Mouse (Mus musculus): ENCODE results near the gene Rpl18. TPM values are rescaled to one million over a fixed set of nuclear protein-coding genes. Genes with fewer than 3 reads are reported as not detected.
A peak's percentile ranks its signal among the peaks of the same experiment; 100 is the strongest.

Gene Rpl18
- polyA plus RNA-seq, 1 experiment from 2014 or later: 1,157 TPM

GRCm38 (mm10) chr7:45721642-45722347 lies 6.5 kb downstream of the Rpl18 start:
- H3K27ac ChIP-seq (ENCODE audit: low read length): peak overlapping the region; percentile 42
- peak overlapping the region; percentile 42 for H3K4me3 ChIP-seq (ENCODE audit: low read length)
- no peaks in the 10 kb centered on the region for H3K27me3 ChIP-seq (replicated peaks; ENCODE audit: control insufficient read depth, insufficient read depth, low read length)
- WGBS: 71% methylated on average over 13 of the region's 13 CpGs
- H3K4me2 ChIP-seq (ENCODE audit: low read depth, low read length): peak overlapping the region; percentile 55
- peaks cover 27% of the 10 kb centered on the region for H3K36me3 ChIP-seq (ENCODE audit: control insufficient read depth, insufficient read depth, low read length)
- H3K9me3 ChIP-seq (ENCODE audit: control insufficient read depth, low read length): no peaks in the 10 kb centered on the region
- peaks cover 29% of the 10 kb centered on the region for H3K4me1 ChIP-seq (ENCODE audit: control insufficient read depth, insufficient read depth, low read length)
- peak overlapping the region; percentile 49 for H3K9ac ChIP-seq (ENCODE audit: low read depth, low read length)
- ATAC-seq: no peak

DNA sequence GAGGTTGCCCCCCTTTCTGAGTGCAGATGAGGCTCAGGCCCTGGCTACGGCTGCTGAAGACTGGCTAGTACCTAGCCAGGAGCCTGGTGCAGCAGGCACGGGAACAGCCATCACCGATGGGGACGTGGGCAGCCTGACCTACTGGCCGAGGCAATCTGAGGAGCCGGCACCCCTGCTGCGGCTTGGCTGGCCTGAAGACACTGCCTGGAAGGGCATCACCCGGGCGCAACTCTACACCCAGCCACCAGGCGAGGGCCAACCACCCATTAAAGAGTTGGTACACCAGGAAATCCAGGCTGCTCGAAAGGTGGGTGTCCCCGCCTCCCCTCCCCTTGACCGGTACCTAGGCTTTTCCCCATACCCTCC lies 7.1 kb downstream of the Rpl18 start:
- Histone ChIP-seq H3K36me3 (ENCODE audit: control insufficient read depth, insufficient read depth, low read length) (peaks cover 27% of the 10 kb centered on the region), H3K9me3 (ENCODE audit: control insufficient read depth, low read length) (no peaks in the 10 kb centered on the region), H3K4me2 (ENCODE audit: low read depth, low read length) (peak overlapping the region; percentile 55), H3K9ac (ENCODE audit: low read depth, low read length) (peak overlapping the region; percentile 49), H3K27me3 (replicated peaks; ENCODE audit: control insufficient read depth, insufficient read depth, low read length) (no peaks in the 10 kb centered on the region), H3K4me3 (ENCODE audit: low read length) (peak overlapping the region; percentile 42), H3K27ac (ENCODE audit: low read length) (peak overlapping the region; percentile 42; the same call in 1 of the 2 replicates), H3K4me1 (ENCODE audit: control insufficient read depth, insufficient read depth, low read length) (peaks cover 28% of the 10 kb centered on the region)
- WGBS: 75% methylated on average over 13 of the region's 13 CpGs
- no peak for ATAC-seq

GRCm38 (mm10) chr7:45723301-45723700 lies 8.0 kb downstream of the Rpl18 start:
- Histone ChIP-seq H3K4me2 (ENCODE audit: low read depth, low read length) (no peak overlapping the region), H3K9ac (ENCODE audit: low read depth, low read length) (no peak overlapping the region), H3K4me1 (ENCODE audit: control insufficient read depth, insufficient read depth, low read length) (peaks cover 34% of the 10 kb centered on the region), H3K27ac (ENCODE audit: low read length) (no peak overlapping the region), H3K36me3 (ENCODE audit: control insufficient read depth, insufficient read depth, low read length) (peaks cover 27% of the 10 kb centered on the region), H3K4me3 (ENCODE audit: low read length) (no peak overlapping the region), H3K27me3 (replicated peaks; ENCODE audit: control insufficient read depth, insufficient read depth, low read length) (no peaks in the 10 kb centered on the region), H3K9me3 (ENCODE audit: control insufficient read depth, low read length) (no peaks in the 10 kb centered on the region)
- ATAC-seq: no peak
- WGBS: 73% methylated on average over 4 of the region's 4 CpGs

GRCm38 (mm10) chr7:45723781-45724180 lies 8.5 kb downstream of the Rpl18 start:
- no peak for ATAC-seq
- Histone ChIP-seq H3K9me3 (ENCODE audit: control insufficient read depth, low read length) (no peaks in the 10 kb centered on the region), H3K36me3 (ENCODE audit: control insufficient read depth, insufficient read depth, low read length) (peaks cover 27% of the 10 kb centered on the region), H3K9ac (ENCODE audit: low read depth, low read length) (no peak overlapping the region), H3K27ac (ENCODE audit: low read length) (no peak overlapping the region), H3K4me3 (ENCODE audit: low read length) (no peak overlapping the region), H3K27me3 (replicated peaks; ENCODE audit: control insufficient read depth, insufficient read depth, low read length) (no peaks in the 10 kb centered on the region), H3K4me1 (ENCODE audit: control insufficient read depth, insufficient read depth, low read length) (peaks cover 35% of the 10 kb centered on the region), H3K4me2 (ENCODE audit: low read depth, low read length) (no peak overlapping the region)
- 93% methylated on average over 14 of the region's 14 CpGs for WGBS

DNA sequence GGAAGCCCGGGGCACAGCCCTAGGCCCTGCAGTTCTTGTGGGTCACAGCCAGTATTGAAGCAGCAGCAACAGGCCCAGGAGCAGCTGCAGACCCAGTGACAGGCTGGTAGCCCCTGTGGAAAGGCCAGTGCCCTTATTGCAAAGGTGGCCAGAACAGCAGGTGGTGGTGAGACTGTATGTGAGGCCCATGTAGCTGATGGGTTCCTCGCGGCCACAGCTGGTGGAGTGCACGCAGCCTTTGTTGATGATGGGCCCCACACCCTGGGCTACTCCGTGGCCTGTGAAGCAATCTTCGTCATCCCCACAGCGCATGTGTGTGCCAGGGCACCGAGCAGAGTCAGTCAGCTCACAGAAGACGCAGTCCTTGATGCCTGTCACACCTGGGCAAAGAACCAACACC lies 9.9 kb downstream of the Rpl18 start:
- no peak for ATAC-seq
- Histone ChIP-seq H3K27me3 (replicated peaks; ENCODE audit: control insufficient read depth, insufficient read depth, low read length) (no peaks in the 10 kb centered on the region), H3K4me2 (ENCODE audit: low read depth, low read length) (no peak overlapping the region), H3K4me1 (ENCODE audit: control insufficient read depth, insufficient read depth, low read length) (peaks cover 30% of the 10 kb centered on the region), H3K9ac (ENCODE audit: low read depth, low read length) (0 out of 2 replicates have a peak overlapping the region, but pooled peaks have one; percentile 18), H3K9me3 (ENCODE audit: control insufficient read depth, low read length) (no peaks in the 10 kb centered on the region), H3K36me3 (ENCODE audit: control insufficient read depth, insufficient read depth, low read length) (peaks cover 20% of the 10 kb centered on the region), H3K4me3 (ENCODE audit: low read length) (no peak overlapping the region), H3K27ac (ENCODE audit: low read length) (no peak overlapping the region)
- 87% methylated on average over 9 of the region's 9 CpGs for WGBS

GRCm38 (mm10) chr7:45725713-45726112 lies 10.5 kb downstream of the Rpl18 start, which contains the start of gene Spaca4:
Gene Spaca4 (minus strand): TSS chr7:45725813.
- no peaks in the 10 kb centered on the region for H3K27me3 ChIP-seq (replicated peaks; ENCODE audit: control insufficient read depth, insufficient read depth, low read length)
- no peak for ATAC-seq
- no peaks in the 10 kb centered on the region for H3K9me3 ChIP-seq (ENCODE audit: control insufficient read depth, low read length)
- H3K4me1 ChIP-seq (ENCODE audit: control insufficient read depth, insufficient read depth, low read length): peaks cover 35% of the 10 kb centered on the region
- no peak within 1 kb of the TSS for H3K4me2 ChIP-seq (ENCODE audit: low read depth, low read length)
- peak within 1 kb of the TSS; percentile 35; the same call in 1 of the 2 replicates for H3K9ac ChIP-seq (ENCODE audit: low read depth, low read length)
- H3K36me3 ChIP-seq (ENCODE audit: control insufficient read depth, insufficient read depth, low read length): peaks cover 19% of the 10 kb centered on the region
- 92% methylated on average over 11 of the region's 11 CpGs for WGBS
- no peak within 1 kb of the TSS for H3K4me3 ChIP-seq (ENCODE audit: low read length)
- H3K27ac ChIP-seq (ENCODE audit: low read length): peak within 1 kb of the TSS; percentile 79

GRCm38 (mm10) chr7:45726419-45726818 lies 11.2 kb downstream of the Rpl18 start:
- 90% methylated on average over 10 of the region's 10 CpGs for WGBS
- peaks cover 41% of the 10 kb centered on the region for H3K4me1 ChIP-seq (ENCODE audit: control insufficient read depth, insufficient read depth, low read length)
- ATAC-seq: no peak
- H3K27me3 ChIP-seq (replicated peaks; ENCODE audit: control insufficient read depth, insufficient read depth, low read length): no peaks in the 10 kb centered on the region
- H3K36me3 ChIP-seq (ENCODE audit: control insufficient read depth, insufficient read depth, low read length): peaks cover 17% of the 10 kb centered on the region
- peak overlapping the region; percentile 79 for H3K27ac ChIP-seq (ENCODE audit: low read length)
- H3K9me3 ChIP-seq (ENCODE audit: control insufficient read depth, low read length): no peaks in the 10 kb centered on the region
- H3K9ac ChIP-seq (ENCODE audit: low read depth, low read length): peak overlapping the region; percentile 35; the same call in 1 of the 2 replicates
- H3K4me3 ChIP-seq (ENCODE audit: low read length): no peak overlapping the region
- H3K4me2 ChIP-seq (ENCODE audit: low read depth, low read length): no peak overlapping the region

GRCm38 (mm10) chr7:45727625-45728024 lies 12.4 kb downstream of the Rpl18 start:
- Histone ChIP-seq H3K36me3 (ENCODE audit: control insufficient read depth, insufficient read depth, low read length) (peaks cover 17% of the 10 kb centered on the region), H3K27me3 (replicated peaks; ENCODE audit: control insufficient read depth, insufficient read depth, low read length) (no peaks in the 10 kb centered on the region), H3K4me3 (ENCODE audit: low read length) (no peak overlapping the region), H3K4me1 (ENCODE audit: control insufficient read depth, insufficient read depth, low read length) (peaks cover 39% of the 10 kb centered on the region), H3K27ac (ENCODE audit: low read length) (peak overlapping the region; percentile 79), H3K9me3 (ENCODE audit: control insufficient read depth, low read length) (no peaks in the 10 kb centered on the region), H3K4me2 (ENCODE audit: low read depth, low read length) (peak overlapping the region; percentile 4; the same call in 1 of the 2 replicates), H3K9ac (ENCODE audit: low read depth, low read length) (no peak overlapping the region)
- WGBS: 50% methylated on average over 3 of the region's 3 CpGs
- peak; percentile 34 for ATAC-seq

DNA sequence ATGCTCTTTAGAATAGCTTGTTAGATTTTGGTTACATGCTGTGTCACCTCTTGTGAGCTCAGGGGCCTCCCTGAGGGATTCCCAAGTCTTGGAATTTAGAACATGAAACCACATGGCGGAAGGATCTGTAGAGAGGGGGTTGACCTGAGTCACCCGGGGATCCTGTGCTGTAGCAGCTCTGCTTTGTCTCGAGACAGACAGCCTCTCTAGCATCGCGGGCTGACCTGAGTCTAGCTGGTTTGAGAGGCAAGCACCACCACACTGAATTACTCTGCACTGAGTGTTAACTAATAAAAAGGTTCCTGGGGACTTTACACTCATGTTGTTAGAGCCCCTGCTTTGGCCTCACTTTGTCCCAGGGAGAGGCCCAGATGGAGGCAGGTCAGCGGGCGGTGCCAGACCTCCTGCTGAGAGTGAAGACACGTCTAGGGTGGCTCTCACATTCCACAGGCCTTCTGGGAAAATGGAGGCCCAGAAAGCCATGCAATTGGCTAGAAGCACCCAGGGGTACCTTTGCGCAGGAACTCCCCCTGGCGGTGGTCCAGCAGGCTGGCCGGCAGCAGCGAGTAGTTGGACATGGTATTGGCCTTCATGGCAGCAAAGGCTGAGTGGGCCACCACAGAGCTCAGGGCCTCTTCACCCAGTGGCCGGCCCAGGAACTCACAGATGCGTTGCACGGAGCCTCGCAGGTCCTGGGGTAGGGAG lies 15.6 kb downstream of the Rpl18 start:
- Histone ChIP-seq H3K27me3 (replicated peaks; ENCODE audit: control insufficient read depth, insufficient read depth, low read length) (no peaks in the 10 kb centered on the region), H3K9ac (ENCODE audit: low read depth, low read length) (peak overlapping the region; percentile 41; the same call in 1 of the 2 replicates), H3K4me1 (ENCODE audit: control insufficient read depth, insufficient read depth, low read length) (peaks cover 39% of the 10 kb centered on the region), H3K4me2 (ENCODE audit: low read depth, low read length) (peak overlapping the region; percentile 38; the same call in 1 of the 2 replicates), H3K36me3 (ENCODE audit: control insufficient read depth, insufficient read depth, low read length) (no peaks in the 10 kb centered on the region), H3K27ac (ENCODE audit: low read length) (peak overlapping the region; percentile 81), H3K9me3 (ENCODE audit: control insufficient read depth, low read length) (no peaks in the 10 kb centered on the region), H3K4me3 (ENCODE audit: low read length) (no peak overlapping the region)
- ATAC-seq: peak; percentile 78
- 15% methylated on average over 16 of the region's 16 CpGs for WGBS

Data from intestine, embryonic 16.5 days (tissue).